Mouse (Mus musculus): ENCODE measurements around the gene Kazald1. TPM values are rescaled to one million over a fixed set of nuclear protein-coding genes. Genes with fewer than 3 reads are reported as not detected.
A peak's percentile ranks its signal among the peaks of the same experiment; 100 is the strongest.

The Kazald1 gene
- total and polyA plus RNA-seq, 2 experiments from 2014 or later = 10.3 to 21.7 TPM

DNA sequence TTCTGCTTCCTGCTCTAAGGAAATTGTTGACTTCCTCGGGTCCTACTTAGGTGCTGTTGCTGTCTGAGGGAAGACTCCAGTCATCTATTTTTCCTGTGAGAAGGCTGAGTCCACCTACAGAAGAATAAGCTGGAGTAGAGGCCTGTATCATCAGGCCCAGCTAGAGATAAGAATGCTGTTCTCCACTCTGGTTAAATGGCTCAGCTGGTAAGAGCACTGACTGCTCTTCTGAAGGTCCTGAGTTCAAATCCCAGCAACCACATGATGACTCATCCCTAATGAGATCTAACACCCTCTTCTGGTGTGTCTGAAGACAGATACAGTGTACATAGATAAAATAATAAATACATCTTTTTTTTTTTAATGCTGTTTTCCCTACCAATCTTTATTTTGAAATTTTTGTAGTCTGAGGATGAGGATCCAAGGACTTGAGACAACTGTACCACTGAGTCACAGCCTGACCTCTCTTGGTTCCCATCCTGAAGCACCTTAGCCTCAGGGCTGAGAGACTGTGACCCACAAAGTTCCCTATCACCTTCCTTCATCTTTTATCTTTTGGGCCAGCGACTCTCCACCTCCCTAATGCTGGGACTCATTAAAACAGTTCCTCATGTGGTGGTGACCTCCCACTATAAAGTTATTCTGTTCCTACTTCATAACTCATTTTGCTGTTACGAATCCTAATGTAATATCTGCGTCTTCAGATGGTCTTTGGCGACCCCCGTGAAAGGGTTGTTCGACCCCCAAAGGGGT lies 7.1 kb upstream of the Kazald1 start:
- Histone ChIP-seq H3K4me3 (ENCODE audit: low read depth, low read length) (no peak overlapping the region), H3K4me1 (ENCODE audit: control insufficient read depth, insufficient read depth) (no peaks in the 10 kb centered on the region), H3K27me3 (ENCODE audit: control insufficient read depth, insufficient read depth, low read length) (peaks cover 42% of the 10 kb centered on the region), H3K9ac (replicated peaks; ENCODE audit: low read depth, low read length) (no peak overlapping the region), H3K4me2 (ENCODE audit: low read depth, low read length) (no peak overlapping the region), H3K36me3 (replicated peaks; ENCODE audit: control insufficient read depth, insufficient read depth, low read length) (no peaks in the 10 kb centered on the region), H3K27ac (ENCODE audit: low read depth) (no peak overlapping the region), H3K9me3 (replicated peaks; ENCODE audit: control insufficient read depth, low read length) (no peaks in the 10 kb centered on the region)
- ATAC-seq (ENCODE audit: insufficient read depth, low read depth) (no peak), DNase-seq (ENCODE audit: low spot score) (no peak)
- 76% methylated on average over 7 of the region's 7 CpGs for WGBS
- TF ChIP-seq CTCF (IDR thresholded peaks at IDR 0.05; ENCODE audit: low read depth) (no peak), EP300 (IDR thresholded peaks at IDR 0.05; ENCODE audit: low read depth) (no peak)

DNA sequence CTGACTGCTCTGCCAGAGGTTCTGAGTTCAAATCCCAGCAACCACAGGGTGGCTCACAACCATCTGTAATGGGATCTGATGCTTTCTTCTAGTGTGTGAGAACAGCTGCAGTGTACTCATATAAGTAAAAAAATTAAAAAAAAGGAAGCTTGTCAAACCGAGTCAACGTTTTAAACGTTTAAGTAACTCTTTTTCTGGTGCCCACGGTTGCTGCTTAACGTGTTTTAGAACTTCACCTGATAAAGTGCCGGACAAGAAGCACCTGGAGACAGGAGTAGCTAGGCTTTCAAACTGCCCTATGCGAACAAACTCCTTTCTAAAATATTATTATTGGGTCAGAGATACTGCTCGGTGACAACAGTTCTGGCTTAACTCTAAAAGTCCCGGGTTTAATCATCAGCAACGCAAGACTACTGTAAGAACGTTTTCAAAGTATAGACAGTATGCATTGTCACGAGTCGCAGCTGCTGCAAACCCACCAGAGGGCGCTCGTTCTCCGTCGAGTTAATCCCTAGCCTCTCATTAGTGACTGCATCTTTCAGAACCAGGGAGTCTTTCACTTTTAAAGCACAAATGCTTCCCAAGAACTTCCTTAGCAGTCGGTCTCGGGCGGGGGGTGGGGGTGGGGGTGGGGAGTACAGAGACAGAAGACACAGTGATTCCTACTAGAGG lies 1.0 kb upstream of the Kazald1 start:
- Histone ChIP-seq H3K4me2 (ENCODE audit: low read depth, low read length) (peak overlapping the region; percentile 100), H3K9me3 (replicated peaks; ENCODE audit: control insufficient read depth, low read length) (no peaks in the 10 kb centered on the region), H3K27ac (ENCODE audit: low read depth) (peak overlapping the region; percentile 99), H3K4me1 (ENCODE audit: control insufficient read depth, insufficient read depth) (peaks cover 17% of the 10 kb centered on the region; the same call in 1 of the 2 replicates), H3K27me3 (ENCODE audit: control insufficient read depth, insufficient read depth, low read length) (peaks cover 26% of the 10 kb centered on the region), H3K9ac (replicated peaks; ENCODE audit: low read depth, low read length) (peak overlapping the region; percentile 93), H3K36me3 (replicated peaks; ENCODE audit: control insufficient read depth, insufficient read depth, low read length) (no peaks in the 10 kb centered on the region), H3K4me3 (ENCODE audit: low read depth, low read length) (peak overlapping the region; percentile 77)
- ATAC-seq (ENCODE audit: insufficient read depth, low read depth) (peak; percentile 42; the same call in 1 of the 2 replicates), DNase-seq (ENCODE audit: low spot score) (peak; percentile 83)
- WGBS = 5% methylated on average over 20 of the region's 20 CpGs
- TF ChIP-seq EP300 (IDR thresholded peaks at IDR 0.05; ENCODE audit: low read depth) = no peak
- peak; percentile 78 for TF ChIP-seq CTCF (IDR thresholded peaks at IDR 0.05; ENCODE audit: low read depth)

DNA sequence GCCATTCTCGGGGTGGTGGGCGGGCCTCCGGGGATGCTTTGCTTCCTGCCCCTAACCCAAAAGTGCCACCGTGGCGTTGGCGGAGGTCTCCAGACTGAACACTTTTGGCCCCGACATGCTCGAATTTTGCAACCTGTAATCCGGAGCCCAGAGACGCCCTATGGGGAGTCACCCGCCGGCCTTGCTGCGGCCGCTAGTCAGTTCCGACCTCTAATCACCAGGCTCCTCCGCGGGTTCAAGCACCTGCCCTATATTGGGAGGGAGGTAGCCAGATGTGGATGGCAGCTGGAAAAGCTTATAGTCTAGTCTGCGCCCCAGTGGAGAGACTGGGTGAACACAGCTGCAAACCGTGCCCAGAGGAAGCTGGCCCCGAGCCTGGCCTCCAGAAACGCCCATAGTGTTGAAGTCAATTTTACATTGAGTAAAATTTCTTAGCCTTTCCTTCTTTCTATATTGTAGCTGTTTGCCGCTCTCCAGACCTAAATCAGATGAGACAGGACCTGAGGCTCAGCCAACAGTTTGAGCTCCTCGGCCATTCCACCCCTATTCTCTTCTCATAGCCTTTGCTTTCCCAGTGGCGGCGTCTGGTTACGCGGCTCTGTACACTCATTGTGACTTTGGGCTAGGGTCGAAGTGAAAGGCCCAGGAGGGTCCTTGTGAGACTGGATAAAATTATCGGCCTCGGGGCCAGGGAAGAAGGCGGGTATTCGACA lies 438 bp downstream of the Kazald1 start:
- DNase-seq (ENCODE audit: low spot score) = no peak

DNA sequence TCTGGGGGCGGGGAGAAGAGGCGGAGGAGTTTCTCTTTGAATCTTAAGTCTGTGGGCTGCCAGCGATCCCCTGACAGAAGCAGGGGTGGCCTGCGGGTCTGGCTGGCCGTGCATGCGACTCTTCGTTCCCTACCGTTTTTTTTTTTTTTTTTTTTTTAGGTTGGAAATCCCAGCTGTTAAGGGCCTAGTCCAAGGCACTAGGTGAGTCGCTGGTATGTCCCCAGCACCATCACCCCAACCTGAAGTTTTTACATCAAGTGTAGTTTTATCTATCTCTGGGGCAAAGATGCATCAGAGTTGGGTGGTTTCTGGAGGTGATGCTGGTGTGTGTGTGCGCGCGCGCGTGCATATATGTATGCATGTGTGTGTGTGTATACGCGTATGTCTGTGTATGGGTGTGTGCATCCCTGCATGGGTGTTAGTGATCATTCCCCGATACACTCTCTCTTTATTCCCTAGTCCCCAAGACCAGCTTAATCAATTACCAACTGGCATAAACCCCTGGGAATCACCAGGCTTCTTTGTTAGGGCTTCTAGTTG lies 1.1 kb downstream of the Kazald1 start:
- Histone ChIP-seq H3K27ac (ENCODE audit: low read depth) (peak overlapping the region; percentile 99), H3K36me3 (replicated peaks; ENCODE audit: control insufficient read depth, insufficient read depth, low read length) (no peaks in the 10 kb centered on the region), H3K9me3 (replicated peaks; ENCODE audit: control insufficient read depth, low read length) (no peaks in the 10 kb centered on the region), H3K9ac (replicated peaks; ENCODE audit: low read depth, low read length) (0 out of 2 replicates have a peak overlapping the region, but pooled peaks have one; percentile 93), H3K4me1 (ENCODE audit: control insufficient read depth, insufficient read depth) (peaks cover 25% of the 10 kb centered on the region), H3K27me3 (ENCODE audit: control insufficient read depth, insufficient read depth, low read length) (peaks cover 34% of the 10 kb centered on the region), H3K4me3 (ENCODE audit: low read depth, low read length) (peak overlapping the region; percentile 77), H3K4me2 (ENCODE audit: low read depth, low read length) (peak overlapping the region; percentile 100)
- 21% methylated on average over 17 of the region's 17 CpGs for WGBS
- TF ChIP-seq EP300 (IDR thresholded peaks at IDR 0.05; ENCODE audit: low read depth) (no peak), CTCF (IDR thresholded peaks at IDR 0.05; ENCODE audit: low read depth) (no peak)
- DNase-seq (ENCODE audit: low spot score) (no peak), ATAC-seq (ENCODE audit: insufficient read depth, low read depth) (no peak)

More for the DNA sequence above, 438 bp downstream of the Kazald1 start:
- TF ChIP-seq CTCF (IDR thresholded peaks at IDR 0.05; ENCODE audit: low read depth) = no peak
- no peak for TF ChIP-seq EP300 (IDR thresholded peaks at IDR 0.05; ENCODE audit: low read depth)
- Histone ChIP-seq H3K4me2 (ENCODE audit: low read depth, low read length) (peak overlapping the region; percentile 100), H3K36me3 (replicated peaks; ENCODE audit: control insufficient read depth, insufficient read depth, low read length) (no peaks in the 10 kb centered on the region), H3K4me1 (ENCODE audit: control insufficient read depth, insufficient read depth) (peaks cover 25% of the 10 kb centered on the region), H3K9me3 (replicated peaks; ENCODE audit: control insufficient read depth, low read length) (no peaks in the 10 kb centered on the region), H3K4me3 (ENCODE audit: low read depth, low read length) (peak overlapping the region; percentile 77), H3K27ac (ENCODE audit: low read depth) (peak overlapping the region; percentile 99), H3K27me3 (ENCODE audit: control insufficient read depth, insufficient read depth, low read length) (peaks cover 27% of the 10 kb centered on the region), H3K9ac (replicated peaks; ENCODE audit: low read depth, low read length) (peak overlapping the region; percentile 93)
- 1% methylated on average over 32 of the region's 32 CpGs for WGBS
- peak; percentile 40 for ATAC-seq (ENCODE audit: insufficient read depth, low read depth)

Measured in heart, postnatal 0 days (tissue).